Mouse (Mus musculus): ENCODE measurements at regions not wholly inside any gene's neighbourhood (a gene's known extent, or its start where the extent isn't known, plus 50 kb on each side); places are given as distances from the start of the nearest gene placed in this dataset.

DNA sequence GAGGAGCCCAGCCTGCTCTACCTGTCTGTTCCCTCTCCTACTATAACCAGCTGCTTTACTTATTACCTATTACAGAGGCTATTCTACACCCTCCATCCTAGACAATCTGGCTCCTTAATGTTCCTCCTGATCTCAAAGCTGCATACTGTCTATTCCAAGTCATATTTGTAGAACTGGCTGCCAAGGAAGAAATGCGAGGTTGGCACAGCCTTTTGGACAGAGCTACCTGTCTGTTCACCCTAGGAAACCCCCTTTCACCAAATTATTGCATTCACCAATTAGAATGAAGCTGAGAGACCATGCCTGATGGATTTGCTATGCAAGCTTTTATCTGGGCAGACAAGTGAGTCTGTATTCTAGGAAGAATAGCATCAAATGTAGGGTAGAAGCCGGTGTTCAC is 109.0 kb upstream of the Ddit4l start:
- DNase-seq (ENCODE audit: low spot score) (no peak), ATAC-seq (ENCODE audit: low FRiP score) (no peak)
- no peaks in the 10 kb centered on the region for H3K9me3 ChIP-seq (ENCODE audit: low read length)
- H3K4me3 ChIP-seq (ENCODE audit: low read depth, low read length): no peak overlapping the region
- H3K9ac ChIP-seq (replicated peaks; ENCODE audit: low read length, poor library complexity, severe bottlenecking): no peak overlapping the region
- H3K27ac ChIP-seq (ENCODE audit: low read depth, low read length): no peak overlapping the region
- H3K4me2 ChIP-seq (ENCODE audit: low read depth, low read length, poor library complexity, severe bottlenecking): no peak overlapping the region
- 49% methylated on average over 2 of the region's 2 CpGs for WGBS
- no peak for TF ChIP-seq CTCF (IDR thresholded peaks at IDR 0.05)
- no peaks in the 10 kb centered on the region for H3K4me1 ChIP-seq (ENCODE audit: insufficient read depth, low read length)
- H3K36me3 ChIP-seq (ENCODE audit: insufficient read depth, low read length): no peaks in the 10 kb centered on the region
- no peaks in the 10 kb centered on the region for H3K27me3 ChIP-seq (ENCODE audit: insufficient read depth, low read length)

- Histone ChIP-seq H3K4me3 (ENCODE audit: low read depth, low read length) (no peak overlapping the region), H3K9me3 (ENCODE audit: low read length) (no peaks in the 10 kb centered on the region), H3K36me3 (ENCODE audit: insufficient read depth, low read length) (no peaks in the 10 kb centered on the region), H3K9ac (replicated peaks; ENCODE audit: low read length, poor library complexity, severe bottlenecking) (no peak overlapping the region), H3K4me2 (ENCODE audit: low read depth, low read length, poor library complexity, severe bottlenecking) (no peak overlapping the region), H3K27ac (ENCODE audit: low read depth, low read length) (no peak overlapping the region), H3K27me3 (ENCODE audit: insufficient read depth, low read length) (no peaks in the 10 kb centered on the region), H3K4me1 (ENCODE audit: insufficient read depth, low read length) (no peaks in the 10 kb centered on the region)
- no peak for TF ChIP-seq CTCF (IDR thresholded peaks at IDR 0.05)
- WGBS: 44% methylated on average over 6 of the region's 6 CpGs
- ATAC-seq (ENCODE audit: low FRiP score) (no peak), DNase-seq (ENCODE audit: low spot score) (peak; percentile 26)
These were observed 108.4 kb upstream of the Ddit4l start for GRCm38 (mm10) chr3:137513026-137513425.

GRCm38 (mm10) chr3:137514238-137514637 is 107.2 kb upstream of the Ddit4l start:
- Histone ChIP-seq H3K27me3 (ENCODE audit: insufficient read depth, low read length) (no peaks in the 10 kb centered on the region), H3K9ac (replicated peaks; ENCODE audit: low read length, poor library complexity, severe bottlenecking) (no peak overlapping the region), H3K4me3 (ENCODE audit: low read depth, low read length) (no peak overlapping the region), H3K9me3 (ENCODE audit: low read length) (no peaks in the 10 kb centered on the region), H3K36me3 (ENCODE audit: insufficient read depth, low read length) (no peaks in the 10 kb centered on the region), H3K27ac (ENCODE audit: low read depth, low read length) (no peak overlapping the region), H3K4me2 (ENCODE audit: low read depth, low read length, poor library complexity, severe bottlenecking) (no peak overlapping the region), H3K4me1 (ENCODE audit: insufficient read depth, low read length) (no peaks in the 10 kb centered on the region)
- ATAC-seq (ENCODE audit: low FRiP score) (no peak), DNase-seq (ENCODE audit: low spot score) (no peak)
- TF ChIP-seq CTCF (IDR thresholded peaks at IDR 0.05): no peak
- WGBS: 92% methylated on average over 2 of the region's 2 CpGs

DNA sequence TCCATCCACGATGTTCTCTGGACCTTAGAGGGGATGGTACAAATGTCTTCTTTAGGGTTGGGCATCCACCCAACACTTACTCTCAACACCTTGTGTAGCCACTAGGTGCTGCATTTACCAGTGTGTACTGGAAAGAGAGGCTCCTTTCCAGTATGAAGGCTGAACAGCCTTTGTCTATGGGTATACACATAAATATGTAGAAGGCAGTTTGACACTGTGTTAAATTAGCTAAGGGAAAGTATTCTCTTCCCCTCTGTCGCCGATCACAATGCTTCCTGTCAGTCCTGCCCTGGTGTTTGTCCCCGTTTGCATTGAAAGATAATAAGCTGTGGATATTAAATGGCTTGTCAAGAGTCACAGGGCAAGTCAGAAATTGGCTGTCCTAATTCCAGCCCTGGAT is 104.0 kb upstream of the Ddit4l start:
- DNase-seq (ENCODE audit: low spot score): no peak
- ATAC-seq (ENCODE audit: low FRiP score): no peak

GRCm38 (mm10) chr3:137520191-137520590 is 101.2 kb upstream of the Ddit4l start:
- Histone ChIP-seq H3K4me1 (ENCODE audit: insufficient read depth, low read length) (no peaks in the 10 kb centered on the region), H3K36me3 (ENCODE audit: insufficient read depth, low read length) (no peaks in the 10 kb centered on the region), H3K9ac (replicated peaks; ENCODE audit: low read length, poor library complexity, severe bottlenecking) (no peak overlapping the region), H3K9me3 (ENCODE audit: low read length) (no peaks in the 10 kb centered on the region), H3K27me3 (ENCODE audit: insufficient read depth, low read length) (no peaks in the 10 kb centered on the region), H3K27ac (ENCODE audit: low read depth, low read length) (no peak overlapping the region), H3K4me3 (ENCODE audit: low read depth, low read length) (no peak overlapping the region), H3K4me2 (ENCODE audit: low read depth, low read length, poor library complexity, severe bottlenecking) (no peak overlapping the region)
- 100% methylated on average over 1 of the region's 1 CpGs for WGBS
- TF ChIP-seq CTCF (IDR thresholded peaks at IDR 0.05): no peak
- ATAC-seq (ENCODE audit: low FRiP score) (no peak), DNase-seq (ENCODE audit: low spot score) (no peak)

More for the DNA sequence above, 104.0 kb upstream of the Ddit4l start:
- Histone ChIP-seq H3K27me3 (ENCODE audit: insufficient read depth, low read length) (no peaks in the 10 kb centered on the region), H3K4me3 (ENCODE audit: low read depth, low read length) (no peak overlapping the region), H3K9me3 (ENCODE audit: low read length) (no peaks in the 10 kb centered on the region), H3K36me3 (ENCODE audit: insufficient read depth, low read length) (no peaks in the 10 kb centered on the region), H3K9ac (replicated peaks; ENCODE audit: low read length, poor library complexity, severe bottlenecking) (no peak overlapping the region), H3K4me1 (ENCODE audit: insufficient read depth, low read length) (no peaks in the 10 kb centered on the region), H3K27ac (ENCODE audit: low read depth, low read length) (no peak overlapping the region), H3K4me2 (ENCODE audit: low read depth, low read length, poor library complexity, severe bottlenecking) (no peak overlapping the region)
- WGBS: 48% methylated on average over 4 of the region's 4 CpGs
- TF ChIP-seq CTCF (IDR thresholded peaks at IDR 0.05): no peak

DNA sequence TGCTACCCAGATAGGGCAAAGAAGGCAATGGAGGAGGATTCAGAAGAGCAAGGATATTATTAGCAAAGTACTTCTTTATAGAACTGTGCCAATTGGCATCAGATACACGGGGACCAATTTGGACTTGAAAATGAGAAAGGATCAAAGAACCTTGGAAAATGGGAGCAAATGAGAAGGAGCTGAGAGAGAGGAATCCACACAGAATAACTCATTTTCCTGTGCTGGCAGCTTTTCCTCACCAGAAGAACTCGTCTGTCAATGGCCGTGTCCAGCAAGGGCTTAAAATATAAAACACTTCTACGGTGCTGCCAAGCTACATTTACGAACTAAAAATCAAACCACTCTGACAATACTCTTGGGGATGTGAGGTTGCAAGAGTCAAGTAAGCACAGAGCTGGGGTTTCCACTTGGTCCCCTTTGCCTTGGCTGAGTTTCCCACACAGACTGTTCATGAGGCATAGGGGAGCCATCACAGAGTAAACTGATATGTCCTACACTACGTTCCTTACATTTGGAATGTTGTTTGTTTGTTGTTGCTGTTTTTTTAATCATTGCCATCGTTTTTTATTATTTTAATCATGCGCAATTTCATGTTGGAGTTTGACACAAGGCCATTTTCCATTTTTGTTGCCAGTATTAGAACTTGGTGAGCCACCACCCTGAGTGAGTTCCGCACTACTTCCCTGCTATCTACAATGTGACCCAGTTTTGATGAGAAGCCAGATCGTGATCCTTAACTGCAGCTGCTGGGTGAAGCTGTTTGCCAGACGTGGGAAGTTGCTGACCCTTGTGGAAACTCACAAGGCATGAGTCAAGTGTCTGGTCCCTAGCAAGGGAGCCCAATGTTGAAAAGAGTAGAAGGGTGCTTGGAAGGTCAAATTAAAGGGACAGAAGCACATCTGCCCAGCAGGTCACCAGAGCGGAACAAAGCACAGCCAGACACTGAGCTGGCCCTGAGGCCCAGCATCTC is 95.5 kb upstream of the Ddit4l start:
- no peaks in the 10 kb centered on the region for H3K4me1 ChIP-seq (ENCODE audit: insufficient read depth, low read length)
- no peak for TF ChIP-seq CTCF (IDR thresholded peaks at IDR 0.05)
- H3K27me3 ChIP-seq (ENCODE audit: insufficient read depth, low read length): no peaks in the 10 kb centered on the region
- 68% methylated on average over 12 of the region's 12 CpGs for WGBS
- no peak overlapping the region for H3K27ac ChIP-seq (ENCODE audit: low read depth, low read length)
- H3K9ac ChIP-seq (replicated peaks; ENCODE audit: low read length, poor library complexity, severe bottlenecking): no peak overlapping the region
- DNase-seq (ENCODE audit: low spot score): no peak
- no peak for ATAC-seq (ENCODE audit: low FRiP score)
- no peak overlapping the region for H3K4me2 ChIP-seq (ENCODE audit: low read depth, low read length, poor library complexity, severe bottlenecking)
- no peaks in the 10 kb centered on the region for H3K9me3 ChIP-seq (ENCODE audit: low read length)
- no peaks in the 10 kb centered on the region for H3K36me3 ChIP-seq (ENCODE audit: insufficient read depth, low read length)
- no peak overlapping the region for H3K4me3 ChIP-seq (ENCODE audit: low read depth, low read length)

Data from midbrain, postnatal 0 days (tissue).